Mouse (Mus musculus): ENCODE results near the gene Lpxn. TPM values are rescaled to one million over a fixed set of nuclear protein-coding genes. Genes with fewer than 3 reads are reported as not detected.

Gene Lpxn
- total RNA-seq (2023), result 67.4 to 83.0 TPM (median 75.6 TPM) in 4 replicates

DNA sequence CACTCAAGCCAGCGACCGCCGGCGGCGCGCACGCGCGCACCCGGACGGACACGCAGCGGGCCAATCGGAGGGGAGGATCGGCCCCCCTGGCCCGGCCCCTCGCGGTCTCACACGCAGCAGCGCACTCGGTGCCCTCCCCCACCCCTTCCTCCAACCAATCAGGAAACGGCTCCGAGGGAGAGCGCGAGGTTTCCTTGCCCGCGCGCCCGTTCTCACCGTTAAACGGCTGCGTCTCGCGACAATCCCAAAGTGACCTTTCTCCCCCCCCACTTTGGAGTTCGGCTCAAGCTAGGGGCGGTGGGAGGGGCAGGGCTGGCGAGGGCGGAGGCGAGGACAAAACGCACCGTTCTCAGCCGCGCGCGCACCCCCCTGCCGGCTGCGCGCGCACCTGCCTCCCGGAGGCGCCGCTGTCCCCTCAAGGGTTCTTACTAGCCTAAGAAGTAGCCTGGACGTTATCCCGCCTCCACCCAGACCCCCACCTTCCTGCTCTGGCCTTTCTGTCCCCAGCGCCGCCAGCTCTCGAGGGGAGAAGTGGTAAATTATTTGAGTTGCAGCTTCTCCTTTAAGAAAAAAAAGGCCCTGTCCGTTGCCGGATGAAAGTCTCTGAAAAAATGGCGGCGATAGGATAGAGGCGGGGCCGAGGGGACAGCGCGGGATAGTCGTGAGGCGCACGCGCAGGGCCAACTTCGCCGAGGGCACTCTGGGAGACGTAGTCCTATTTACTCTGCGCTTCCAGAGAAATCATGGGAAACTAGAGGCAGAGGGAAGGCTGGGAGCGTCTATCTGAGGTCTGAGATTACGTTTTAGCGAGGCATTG is at the start of gene Lpxn, which contains the start of gene Zfp91:
Gene Lpxn (plus strand): TSS at position 683 of the 817 bp plus-strand sequence.
Gene Zfp91 (minus strand): TSS at position 616 of the 817 bp plus-strand sequence.

DNA sequence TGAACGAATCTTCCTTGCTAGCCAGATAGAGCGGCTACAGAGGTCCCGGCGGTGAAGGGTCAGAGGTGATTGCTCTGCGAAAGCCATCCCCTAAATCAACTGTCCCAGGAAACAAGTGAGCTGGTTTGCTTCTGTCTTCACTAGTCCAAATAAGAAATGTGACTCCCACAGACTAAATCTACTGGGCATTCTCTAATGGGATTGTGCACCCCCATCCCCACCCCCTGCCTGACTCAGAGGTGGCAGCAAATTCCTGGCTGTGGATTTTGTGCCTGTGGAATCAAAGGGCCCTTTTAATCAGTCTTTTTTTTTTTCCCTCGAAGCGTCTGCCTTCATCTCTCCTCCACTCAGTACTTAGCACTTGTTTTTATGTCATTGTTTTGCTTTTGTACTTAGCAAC is 30.7 kb upstream of the Lpxn start, which contains the start of gene Cntf:
Gene Cntf (minus strand): TSS at position 325 of the 400 bp plus-strand sequence.

DNA sequence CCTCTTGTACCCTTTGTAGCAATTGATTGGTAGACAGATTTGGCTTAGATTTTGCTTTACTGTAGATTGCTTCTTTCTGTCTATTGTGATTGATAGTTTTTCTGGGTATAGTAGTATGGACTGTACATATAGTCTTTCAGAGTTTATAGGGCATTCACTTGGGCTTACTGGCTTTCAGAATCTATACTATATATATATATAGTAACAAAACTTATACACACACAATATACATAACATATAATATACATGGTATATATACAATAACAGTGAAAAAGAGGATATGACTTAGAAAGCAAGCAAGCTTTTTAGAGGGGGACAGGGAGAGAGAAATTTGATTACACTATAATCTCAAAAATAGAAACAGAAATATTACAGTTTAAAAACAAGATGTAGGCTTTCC is 50.4 kb downstream of the Lpxn start, which contains the start of gene Gm5244:
Gene Gm5244 (plus strand): TSS at position 301 of the 400 bp plus-strand sequence.

DNA sequence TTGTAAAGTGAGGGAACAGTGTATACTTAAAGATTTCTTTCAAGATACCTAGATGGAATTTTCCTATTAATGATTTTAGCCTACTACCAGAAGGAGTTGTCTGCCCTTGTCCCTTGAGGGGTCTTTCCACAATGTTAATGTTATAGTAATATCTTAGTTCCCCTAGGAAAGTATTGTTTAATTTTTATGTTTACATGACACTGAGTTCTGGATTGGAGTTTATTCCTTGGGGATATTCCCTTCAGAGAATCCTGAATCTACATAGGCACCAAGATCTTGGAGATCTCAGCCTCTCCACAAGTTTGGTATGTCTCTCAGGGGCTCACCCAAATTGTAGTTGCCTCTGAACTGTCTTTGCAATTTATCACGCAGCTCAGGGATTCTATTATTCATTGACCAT is 61.0 kb downstream of the Lpxn start, which contains the start of gene Olfr1444:
Gene Olfr1444 (plus strand): TSS at position 301 of the 400 bp plus-strand sequence.

Other genes starting within 250 kb of the Lpxn start
- 0.25 TPM in 1 of 4 replicates, not detected in the others for gene Gm4952, start 196.2 kb upstream of the Lpxn start, total RNA-seq (2023)
- not detected in 4 replicates for gene Glyat, start 162.9 kb upstream of the Lpxn start, total RNA-seq (2023)
- not detected in 4 replicates for gene Olfr1442, start 125.8 kb upstream of the Lpxn start, total RNA-seq (2023)
- not detected in 4 replicates for gene Olfr1443, start 118.1 kb upstream of the Lpxn start, total RNA-seq (2023)
- not detected in 4 replicates for gene Keg1, start 100.4 kb upstream of the Lpxn start, total RNA-seq (2023)
- gene Cntf, start 30.6 kb upstream of the Lpxn start, total RNA-seq (2023), result 3.8 to 4.3 TPM (median 4.0 TPM) in 4 replicates
- gene Zfp91, start 67 bp upstream of the Lpxn start, total RNA-seq (2023), result 87.5 to 91.2 TPM (median 89.4 TPM) in 4 replicates
- 4.7 to 8.5 TPM (median 5.0 TPM) in 4 replicates for gene Gm5244, start 50.5 kb downstream of the Lpxn start, total RNA-seq (2023)
- 1.0 to 1.8 TPM (median 1.3 TPM) in 4 replicates for gene Olfr1444, start 61.1 kb downstream of the Lpxn start, total RNA-seq (2023)
- gene Olfr1445, start 87.7 kb downstream of the Lpxn start, total RNA-seq (2023), result not detected in 4 replicates
- gene Olfr1446, start 97.3 kb downstream of the Lpxn start, total RNA-seq (2023), result not detected in 4 replicates
- gene Olfr1447, start 107.5 kb downstream of the Lpxn start, total RNA-seq (2023), result not detected in 4 replicates
- not detected in 4 replicates for gene Olfr1448, start 128.2 kb downstream of the Lpxn start, total RNA-seq (2023)
- not detected in 4 replicates for gene Olfr1449, start 134.6 kb downstream of the Lpxn start, total RNA-seq (2023)
- not detected in 4 replicates for gene Olfr1450, start 154.1 kb downstream of the Lpxn start, total RNA-seq (2023)
- gene Olfr1451, start 198.8 kb downstream of the Lpxn start, total RNA-seq (2023), result not detected in 4 replicates
- not detected in 4 replicates for gene Olfr1453, start 232.1 kb downstream of the Lpxn start, total RNA-seq (2023)